Mouse (Mus musculus): ENCODE measurements at regions not wholly inside any gene's neighbourhood (a gene's known extent, or its start where the extent isn't known, plus 50 kb on each side); places are given as distances from the start of the nearest gene placed in this dataset.

DNA sequence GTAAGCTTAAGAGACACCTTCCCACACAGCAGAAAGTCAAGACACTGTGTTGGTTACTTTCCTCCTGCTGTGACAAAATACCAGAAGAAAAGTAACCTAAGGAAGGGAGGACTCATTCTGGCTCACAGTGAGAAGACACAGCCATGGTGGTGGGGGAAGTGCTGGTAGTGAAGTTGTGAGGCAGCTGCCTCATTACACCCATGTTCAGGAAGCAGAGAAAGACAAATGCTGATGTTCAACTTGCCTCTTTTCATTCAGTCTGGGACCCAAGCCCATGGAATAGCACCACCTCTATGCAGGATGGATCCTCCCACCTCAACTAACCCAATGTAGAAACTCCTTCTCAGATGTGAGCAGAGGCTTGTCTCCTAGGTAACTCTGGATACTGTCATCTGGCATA is 60.5 kb upstream of the Chchd3 start:
- TF ChIP-seq ZC3H11A (IDR thresholded peaks at IDR 0.05; ENCODE audit: borderline replicate concordance, low read depth, low read length): no peak
- TF ChIP-seq MAFK (IDR thresholded peaks at IDR 0.05; ENCODE audit: insufficient read depth, low read depth, low read length): no peak
- no peak for TF ChIP-seq ZNF384 (IDR thresholded peaks at IDR 0.05; ENCODE audit: low read depth, low read length)
